Mouse (Mus musculus) MEL (cell line): ENCODE results near the gene Engase.

Experiments
- CTCF ChIP-seq, 3 experiments: IDR thresholded peaks in 2 of 3; conservative IDR thresholded peaks in 1 of 3; 2 replicates each; pipeline ENCODE4 v1.5.1; 2011 to 2012; ENCODE audit warnings: low read length in 3 of 3, low read depth in 2 of 3, mild to moderate bottlenecking in 2 of 3, improper control_type of control experiment in 1 of 3, inconsistent platforms in 1 of 3, mixed read lengths in 1 of 3, moderate library complexity in 1 of 3; ENCODE audit not compliant: control insufficient read depth in 1 of 3, insufficient read depth in 1 of 3, poor library complexity in 1 of 3, severe bottlenecking in 1 of 3
- EP300 ChIP-seq, 2 experiments: IDR thresholded peaks; 2 replicates each; pipeline ENCODE4 v1.6.1; 2011; ENCODE audit warnings: improper control_type of control experiment in 2 of 2, low read length in 2 of 2, low read depth in 1 of 2, mild to moderate bottlenecking in 1 of 2
- ETS1 ChIP-seq: IDR thresholded peaks from 2 replicates; pipeline ENCODE4 v1.6.1; 2012; ENCODE audit warnings: low read depth, mild to moderate bottlenecking, inconsistent platforms, low read length, improper control_type of control experiment, moderate library complexity
- GABPA ChIP-seq: IDR thresholded peaks from 2 replicates; pipeline ENCODE4 v1.6.1; 2012; ENCODE audit warnings: low read depth, mild to moderate bottlenecking, inconsistent platforms, low read length, improper control_type of control experiment, moderate library complexity
- MAZ ChIP-seq: IDR thresholded peaks from 2 replicates; pipeline ENCODE4 v1.6.1; 2012; ENCODE audit warnings: low read depth, mild to moderate bottlenecking, inconsistent platforms, low read length, improper control_type of control experiment
- MXI1 ChIP-seq: IDR thresholded peaks from 2 replicates; pipeline ENCODE4 v1.6.1; 2011; ENCODE audit warnings: mild to moderate bottlenecking, low read depth, low read length, improper control_type of control experiment
- POLR2AphosphoS5 ChIP-seq: IDR thresholded peaks from 2 replicates; pipeline ENCODE4 v1.6.1; 2012; ENCODE audit warnings: low read depth, borderline replicate concordance, mild to moderate bottlenecking, inconsistent platforms, low read length, moderate library complexity, mixed read lengths
- TAL1 ChIP-seq: IDR thresholded peaks from 2 replicates; pipeline ENCODE4 v1.6.1; 2012; ENCODE audit warnings: mild to moderate bottlenecking, inconsistent platforms, low read length, moderate library complexity, mixed read lengths
- TCF12 ChIP-seq: IDR thresholded peaks from 2 replicates; pipeline ENCODE4 v1.6.1; 2014; ENCODE audit warnings: low read depth, mild to moderate bottlenecking, inconsistent platforms, low read length, improper control_type of control experiment, moderate library complexity
- ZKSCAN1 ChIP-seq: IDR thresholded peaks from 2 replicates; pipeline ENCODE4 v1.6.1; 2012; ENCODE audit warnings: low read depth, mild to moderate bottlenecking, inconsistent platforms, low read length, improper control_type of control experiment, moderate library complexity

DNA sequence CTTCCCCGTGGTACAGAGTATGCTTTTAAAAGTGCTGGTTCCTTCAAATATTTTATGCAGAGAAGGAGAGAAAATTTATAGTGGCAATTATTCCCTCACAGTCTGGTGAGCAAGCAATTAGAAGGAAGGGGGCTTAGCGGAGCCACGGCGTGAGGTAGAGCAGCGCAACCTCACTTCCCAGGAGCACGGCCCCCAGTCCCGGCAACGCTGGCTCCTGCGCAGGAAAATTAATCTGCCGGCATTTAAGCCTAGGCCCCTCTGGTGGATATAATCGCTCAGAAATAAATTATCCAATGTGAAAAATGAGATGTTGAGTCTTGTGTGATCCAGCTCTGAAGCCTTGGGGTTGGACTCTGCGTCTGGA lies 12.3 kb downstream of the Engase start:
- TF ChIP-seq ZKSCAN1: no peak
- no peak for TF ChIP-seq MAZ
- TF ChIP-seq POLR2AphosphoS5: no peak
- no peak for TF ChIP-seq CTCF (IDR thresholded peaks at IDR 0.05 in 2 of 3, conservative IDR thresholded peaks at IDR 0.05 in 1 of 3; ENCODE audit: control insufficient read depth in 1 of 3, insufficient read depth in 1 of 3, low read depth in 2 of 3, low read length in 3 of 3, poor library complexity in 1 of 3, severe bottlenecking in 1 of 3)
- no peak for TF ChIP-seq ETS1
- no peak for TF ChIP-seq TAL1
- no peak for TF ChIP-seq TCF12
- no peak for TF ChIP-seq MXI1
- no peak for TF ChIP-seq EP300 (IDR thresholded peaks at IDR 0.05; ENCODE audit: low read depth in 1 of 2, low read length in 2 of 2)
- no peak for TF ChIP-seq GABPA
